Mouse (Mus musculus) hindbrain, postnatal 0 days (tissue): ENCODE measurements around the gene Ank. TPM values are rescaled to one million over a fixed set of nuclear protein-coding genes. Genes with fewer than 3 reads are reported as not detected.

ENCODE experiments used
- ATAC-seq: fragments of 200-750 bp; cut with Nextera tagmentation; 2 replicates; pipeline ENCODE4 v1.8.0; 2017; ENCODE audit warnings: mild to moderate bottlenecking, moderate TSS enrichment, moderate library complexity
- DNase-seq: peaks from one replicate; pipeline ENCODE4 v3.0.0-alpha.2; 2015; ENCODE audit warnings: low spot score
- H3K27ac ChIP-seq: fragments of 300-500 bp; sonication (generic); 2 replicates; pipeline ENCODE4 v1.5.1; 2014; ENCODE audit warnings: mild to moderate bottlenecking
- H3K27me3 ChIP-seq: fragments of 300-500 bp; sonication (generic); 2 replicates; pipeline ENCODE4 v1.6.1; 2014; ENCODE audit warnings: low read length, mixed read lengths; ENCODE audit not compliant: insufficient read depth
- H3K36me3 ChIP-seq: fragments of 300-500 bp; sonication (generic); 2 replicates; pipeline ENCODE4 v1.6.1; 2014; ENCODE audit warnings: low read length, mixed read lengths; ENCODE audit not compliant: insufficient read depth
- H3K4me1 ChIP-seq: fragments of 300-500 bp; sonication (generic); 2 replicates; pipeline ENCODE4 v1.6.1; 2014; ENCODE audit warnings: antibody characterized with exemption, low read length, mixed read lengths; ENCODE audit not compliant: insufficient read depth
- H3K4me2 ChIP-seq: fragments of 300-500 bp; sonication (generic); 2 replicates; pipeline ENCODE4 v1.6.1; 2014; ENCODE audit warnings: low read depth, mild to moderate bottlenecking, low read length, moderate library complexity, mixed read lengths
- H3K4me3 ChIP-seq: fragments of 300-500 bp; sonication (generic); 2 replicates; pipeline ENCODE4 v1.5.1; 2014; ENCODE audit warnings: low read length
- H3K9ac ChIP-seq: fragments of 300-500 bp; sonication (generic); replicated peaks from 2 replicates; pipeline ENCODE4 v1.6.1; 2014; ENCODE audit warnings: mild to moderate bottlenecking, low read length, moderate library complexity, mixed read lengths
- H3K9me3 ChIP-seq: fragments of 300-500 bp; sonication (generic); 2 replicates; pipeline ENCODE4 v1.6.1; 2016; ENCODE audit warnings: low read length, mixed read lengths
- CTCF ChIP-seq: IDR thresholded peaks from 2 replicates; pipeline ENCODE4 v1.5.1; 2016; ENCODE audit warnings: antibody characterized with exemption, control low read depth, low read depth
- WGBS: fragments of 180-500 bp; shearing (Covaris S2); extraction: QIAGEN DNeasy Blood & Tissue Kit; methylation state at CpG from one replicate; pipeline ENCODE4 v1.1.7; 2014; 5-methylcytosine and 5-hydroxymethylcytosine counted together
- microRNA-seq, 2 experiments: library from miRNA; unstranded; fragments of <30 nt; microRNA quantifications; one replicate each; pipeline ENCODE4; 2016
- polyA plus RNA-seq: library from polyadenylated mRNA; unstranded; fragments of >200 nt; fragmentation: Nextera tagmentation; extraction: Ambion mirVana; gene quantifications from 2 replicates; pipeline ENCODE4 v1.2.1, GENCODE M21; 2015
- total RNA-seq: library from RNA; depleted of rRNA; stranded (reverse); fragments of >200 nt; gene quantifications from 2 replicates; pipeline ENCODE4 v1.2.3, GENCODE M21; 2014; rRNA removed

Gene Ank
- total and polyA plus RNA-seq, 2 experiments from 2014 or later, result 18.1 to 31.1 TPM

DNA sequence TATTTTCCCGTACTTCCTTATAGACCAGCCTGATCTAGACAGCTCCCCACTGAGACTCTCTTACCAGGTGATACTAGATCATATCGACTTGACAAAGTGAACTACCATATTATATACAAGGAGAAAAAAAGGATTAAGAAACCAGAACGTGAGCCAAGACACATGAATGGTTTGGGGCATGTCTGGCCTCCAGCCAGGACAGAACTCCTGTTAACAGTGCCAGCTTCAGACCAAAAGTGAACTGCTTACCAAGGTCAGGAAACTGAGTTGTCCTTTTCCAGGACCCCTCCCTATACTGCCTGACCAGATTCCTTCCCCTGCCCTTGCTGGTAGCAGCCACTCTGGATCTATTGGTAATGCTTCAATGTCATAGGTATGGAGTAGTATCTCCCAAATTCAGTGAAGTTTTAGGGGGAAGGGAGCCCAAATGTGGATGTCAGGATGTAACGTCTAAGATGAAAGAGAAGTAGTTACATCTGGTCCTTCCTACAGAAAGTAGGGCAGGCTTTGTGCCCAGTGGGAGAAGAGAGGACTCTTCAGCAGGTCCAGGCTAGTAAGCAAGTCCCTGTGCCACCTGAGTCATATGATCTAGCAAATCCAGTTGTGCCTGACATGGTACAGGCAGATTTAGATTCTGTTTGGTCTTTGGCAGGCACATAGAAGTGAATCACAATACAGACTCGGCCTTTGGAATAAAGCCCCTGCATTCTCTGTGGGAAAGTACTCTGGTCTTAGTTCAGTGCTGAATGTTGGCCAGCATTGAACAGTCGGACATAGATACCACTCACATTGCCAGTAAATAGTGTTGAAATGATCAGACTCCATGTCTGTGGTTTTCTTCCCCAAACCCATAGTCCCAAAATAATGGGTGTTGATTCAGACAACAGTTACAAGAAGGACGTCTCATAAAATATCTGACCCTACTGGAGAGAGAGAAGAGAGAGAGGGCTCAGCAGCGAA is 167.7 kb downstream of the Ank start:
- DNase-seq (peak; percentile 13), ATAC-seq (no peak)
- H3K27ac ChIP-seq, result no peak overlapping the region
- peaks cover 4% of the 10 kb centered on the region; the same call in 1 of the 2 replicates for H3K4me1 ChIP-seq
- H3K9ac ChIP-seq, result no peak overlapping the region
- 64% methylated on average over 8 of the region's 8 CpGs for WGBS
- H3K4me3 ChIP-seq, result no peak overlapping the region
- no peaks in the 10 kb centered on the region for H3K9me3 ChIP-seq
- TF ChIP-seq CTCF, result no peak
- no peak overlapping the region for H3K4me2 ChIP-seq
- no peaks in the 10 kb centered on the region for H3K36me3 ChIP-seq
- no peaks in the 10 kb centered on the region for H3K27me3 ChIP-seq

DNA sequence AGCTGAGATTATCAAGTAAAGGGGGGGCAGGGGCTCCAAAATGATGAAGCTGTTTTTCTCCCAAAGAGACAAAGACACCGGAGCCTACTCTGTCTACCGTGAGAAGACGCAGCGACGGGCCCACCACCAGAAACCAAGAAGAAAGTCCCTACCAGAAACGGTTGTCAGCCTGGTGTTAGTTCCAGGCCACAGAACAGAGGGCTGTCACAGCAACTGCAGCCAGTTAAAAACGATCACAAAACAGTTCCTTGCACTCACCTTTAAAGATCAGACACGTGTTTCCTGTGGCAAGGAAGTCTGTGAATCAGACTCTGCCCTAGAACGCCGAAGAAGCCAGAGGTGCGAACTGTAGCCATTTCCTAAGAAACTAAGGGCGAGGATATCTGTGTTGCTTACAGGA is 174.7 kb downstream of the Ank start:
- ATAC-seq (no peak), DNase-seq (no peak)
- Histone ChIP-seq H3K9ac (no peak overlapping the region), H3K4me2 (no peak overlapping the region), H3K27me3 (no peaks in the 10 kb centered on the region), H3K4me3 (no peak overlapping the region), H3K9me3 (no peaks in the 10 kb centered on the region), H3K4me1 (no peaks in the 10 kb centered on the region), H3K36me3 (no peaks in the 10 kb centered on the region), H3K27ac (no peak overlapping the region)
- TF ChIP-seq CTCF, result no peak
- 79% methylated on average over 12 of the region's 12 CpGs for WGBS

DNA sequence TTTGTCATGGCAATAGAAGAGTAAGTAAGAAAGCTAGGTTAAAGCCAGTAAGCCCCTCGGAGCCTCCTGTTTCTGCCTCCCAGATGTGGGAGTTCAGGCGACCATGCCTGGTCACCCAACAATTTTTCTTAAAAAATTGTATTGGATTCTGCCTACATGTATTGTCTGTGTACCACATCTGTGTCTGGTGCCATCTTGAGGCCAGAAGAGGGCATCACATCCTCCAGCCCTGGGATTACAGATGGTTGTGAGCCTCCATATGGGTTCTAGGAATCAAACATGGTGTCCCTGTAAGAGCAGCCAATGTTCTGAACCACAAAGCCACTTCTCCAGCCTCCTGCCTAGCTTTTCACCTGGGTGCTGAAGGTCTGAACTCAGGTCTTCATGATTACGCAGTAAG is 176.4 kb downstream of the Ank start:
- no peak for DNase-seq
- WGBS, result 89% methylated on average over 3 of the region's 3 CpGs
- peak; percentile 66 for TF ChIP-seq CTCF

More for the DNA sequence above, 176.4 kb downstream of the Ank start:
- Histone ChIP-seq H3K4me2 (no peak overlapping the region), H3K27me3 (no peaks in the 10 kb centered on the region), H3K36me3 (no peaks in the 10 kb centered on the region), H3K4me1 (no peaks in the 10 kb centered on the region), H3K9ac (no peak overlapping the region), H3K9me3 (no peaks in the 10 kb centered on the region), H3K27ac (no peak overlapping the region), H3K4me3 (no peak overlapping the region)
- ATAC-seq, result no peak

Small RNAs within 50 kb of the gene (microRNA-seq; reads per million reads assigned to microRNA genes)
- gene Mir7117, result 1.4 reads per million in 2 experiments

Other genes starting within 250 kb of the Ank start
- 15.9 and 16.5 TPM in 2 replicates for gene Otulin, start 164.0 kb downstream of the Ank start, total RNA-seq
- 25.4 and 26.3 TPM in 2 replicates for gene Otulin, start 164.0 kb downstream of the Ank start, polyA plus RNA-seq
- 5.5 and 11.0 TPM in 2 replicates for gene Otulinl, start 214.9 kb downstream of the Ank start, total RNA-seq
- gene Otulinl, start 214.9 kb downstream of the Ank start, polyA plus RNA-seq, result 13.1 and 18.4 TPM in 2 replicates